Mouse (Mus musculus): Measurements from ENCODE around the gene Kcna2.

The Kcna2 gene

DNA sequence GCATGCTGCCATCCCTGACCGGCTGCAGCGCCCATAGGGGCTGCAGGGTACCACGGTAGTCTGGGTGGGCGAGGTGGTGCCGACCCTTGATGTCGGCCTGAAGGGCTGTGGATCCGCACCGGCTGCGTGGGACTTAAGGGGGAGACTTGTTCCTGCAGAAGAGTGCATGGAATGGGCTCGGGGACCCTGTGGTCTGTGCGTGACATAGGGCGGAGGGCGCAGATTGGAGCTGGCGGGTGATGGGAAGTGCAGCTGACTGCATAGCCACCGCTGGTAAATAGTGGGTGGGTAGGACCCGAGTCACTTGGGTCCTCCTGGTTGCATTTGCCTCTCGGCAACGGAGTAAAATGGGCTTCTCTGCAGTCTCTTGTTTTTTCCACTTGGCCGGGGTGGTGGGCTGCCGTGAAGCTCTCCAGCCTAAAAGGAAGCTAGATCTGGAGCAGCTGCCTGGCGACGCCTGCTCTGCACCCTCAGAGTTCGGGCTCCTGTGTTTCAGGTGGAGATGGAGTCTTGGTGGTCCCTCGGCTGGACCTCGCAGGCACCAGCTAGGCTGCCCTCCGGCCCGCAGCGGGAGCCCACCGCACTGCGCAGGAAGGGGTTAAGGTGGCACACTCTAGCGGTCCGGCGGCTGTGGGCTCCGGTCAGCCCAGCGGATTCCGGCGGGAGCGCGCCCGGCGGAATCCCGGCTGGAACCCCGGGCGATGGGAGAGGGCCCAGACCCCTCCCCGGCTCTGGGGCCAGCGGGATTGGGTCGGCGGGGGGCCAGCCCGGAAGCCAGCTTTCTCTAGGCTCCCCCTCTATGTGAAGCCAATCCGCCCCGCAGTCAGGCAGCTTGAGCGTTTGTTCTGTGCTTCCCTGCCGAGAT is 1.1 kb downstream of the Kcna2 start:
- peak; percentile 57 for DNase-seq (ENCODE audit: low read depth, low spot score)

DNA sequence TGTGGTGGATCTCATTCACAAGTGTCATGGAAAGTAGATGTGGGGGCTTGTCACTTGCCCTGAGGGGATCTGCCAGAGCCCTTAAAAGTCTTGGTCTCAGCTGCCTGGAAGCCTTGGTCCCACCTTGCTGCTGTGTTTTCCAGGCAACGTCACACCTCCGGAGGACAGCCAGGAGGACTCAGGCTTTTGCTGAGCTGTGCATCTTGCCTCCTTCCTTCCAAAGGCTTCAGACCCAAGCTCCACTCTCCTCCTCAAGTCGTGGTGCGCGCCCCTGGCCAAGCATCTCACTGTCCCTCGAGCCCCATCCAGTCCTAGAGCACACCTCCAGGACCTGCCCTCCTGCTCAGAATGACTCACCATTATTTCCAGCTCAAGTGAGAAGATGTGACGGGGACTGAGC is 2.1 kb downstream of the Kcna2 start:
- DNase-seq (ENCODE audit: low read depth, low spot score), result no peak

DNA sequence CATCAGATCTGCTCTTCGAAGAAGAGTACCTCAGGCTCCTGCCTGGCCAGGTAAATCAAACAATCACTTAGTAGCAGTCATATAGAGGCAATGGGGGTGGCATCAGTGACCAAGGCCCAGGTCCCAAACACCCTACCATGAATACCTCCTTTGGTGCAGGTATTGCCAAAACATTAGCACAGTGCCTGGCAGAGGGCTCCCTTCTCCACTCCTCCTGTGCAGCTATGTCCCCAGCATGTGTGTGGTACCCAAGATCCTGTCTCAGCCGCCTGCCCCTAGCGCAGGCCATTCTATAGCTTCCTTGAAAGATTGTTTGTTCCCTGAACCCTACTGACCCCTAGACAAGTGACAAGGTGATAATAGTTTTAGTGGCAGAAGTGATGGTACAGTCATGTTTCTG is 2.5 kb downstream of the Kcna2 start:
- DNase-seq (ENCODE audit: low read depth, low spot score), result no peak

DNA sequence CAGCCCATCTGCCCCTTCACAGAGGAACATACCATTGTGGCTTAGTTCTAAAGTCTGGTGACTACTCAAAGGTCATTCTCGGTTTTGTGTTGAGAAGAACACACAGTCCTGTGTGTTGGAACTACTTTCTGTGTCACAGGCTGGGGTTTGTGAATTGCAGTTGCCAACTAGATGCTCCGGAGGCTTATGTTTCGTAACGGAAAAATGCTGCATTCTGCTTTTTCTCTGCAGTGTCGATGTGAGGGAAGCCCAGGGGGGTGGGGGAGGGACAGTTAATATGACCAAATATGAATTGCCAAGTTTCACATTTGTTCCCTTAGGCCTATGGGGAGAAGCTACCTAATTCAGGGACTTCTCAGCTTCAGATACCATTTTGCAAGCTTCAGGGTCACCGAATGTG is 5.0 kb downstream of the Kcna2 start:
- no peak for DNase-seq (ENCODE audit: low read depth, low spot score)

DNA sequence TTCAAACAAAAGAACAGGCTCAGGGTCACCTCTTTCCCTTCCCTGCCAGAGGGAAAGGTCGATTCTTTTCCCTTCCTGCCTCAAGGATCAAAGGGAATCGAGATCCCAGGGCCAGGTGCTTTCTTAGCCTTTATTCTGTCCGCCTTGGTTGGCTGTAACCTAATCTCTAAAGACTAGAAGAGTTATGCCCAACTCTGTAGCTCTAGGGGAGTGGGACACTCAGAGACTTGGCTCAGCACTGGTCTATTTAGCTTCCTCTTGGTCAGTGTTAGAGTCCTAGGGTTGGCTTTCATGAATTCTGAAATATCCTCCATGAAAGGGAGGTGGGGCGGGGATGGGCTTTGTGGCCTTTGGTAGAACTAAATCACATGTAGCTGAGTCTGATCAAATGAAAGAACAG is 11.6 kb downstream of the Kcna2 start:
- DNase-seq (ENCODE audit: low read depth, low spot score), result no peak

DNA sequence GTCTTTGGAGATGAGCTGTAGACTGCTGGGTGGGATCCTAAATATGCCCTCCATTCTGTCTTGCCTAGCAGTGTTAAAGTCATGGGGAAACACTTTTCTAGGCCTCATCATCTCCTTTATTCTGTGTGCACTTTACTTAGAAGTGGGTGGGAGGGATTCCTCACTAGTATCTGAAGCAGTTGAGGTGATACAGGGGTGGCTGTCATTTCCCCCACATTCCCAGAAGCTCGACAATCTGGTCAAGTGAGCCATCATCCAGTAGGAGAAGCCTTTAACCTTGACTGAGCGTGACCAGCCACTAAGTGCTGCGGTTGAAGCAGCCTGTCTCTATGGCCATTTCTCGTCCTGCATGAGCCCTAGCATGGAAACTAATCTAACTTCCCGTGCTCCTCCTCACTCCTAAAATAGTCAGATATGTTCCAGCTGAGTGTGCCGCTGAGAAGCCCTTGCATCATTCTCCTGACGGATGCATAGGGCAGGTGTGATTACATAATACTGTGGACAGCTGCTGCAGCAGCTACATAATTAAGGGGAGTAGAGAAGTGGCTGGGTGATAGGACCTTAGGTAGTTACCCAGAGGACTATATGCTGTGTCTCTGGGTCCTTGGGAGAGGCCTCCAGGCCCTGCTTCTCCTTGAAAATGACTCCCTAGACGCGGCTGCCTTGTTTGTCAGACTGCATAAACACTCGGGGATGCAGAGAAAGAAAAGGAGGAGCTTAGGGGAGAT is 12.2 kb downstream of the Kcna2 start:
- DNase-seq (ENCODE audit: low read depth, low spot score), result no peak

DNA sequence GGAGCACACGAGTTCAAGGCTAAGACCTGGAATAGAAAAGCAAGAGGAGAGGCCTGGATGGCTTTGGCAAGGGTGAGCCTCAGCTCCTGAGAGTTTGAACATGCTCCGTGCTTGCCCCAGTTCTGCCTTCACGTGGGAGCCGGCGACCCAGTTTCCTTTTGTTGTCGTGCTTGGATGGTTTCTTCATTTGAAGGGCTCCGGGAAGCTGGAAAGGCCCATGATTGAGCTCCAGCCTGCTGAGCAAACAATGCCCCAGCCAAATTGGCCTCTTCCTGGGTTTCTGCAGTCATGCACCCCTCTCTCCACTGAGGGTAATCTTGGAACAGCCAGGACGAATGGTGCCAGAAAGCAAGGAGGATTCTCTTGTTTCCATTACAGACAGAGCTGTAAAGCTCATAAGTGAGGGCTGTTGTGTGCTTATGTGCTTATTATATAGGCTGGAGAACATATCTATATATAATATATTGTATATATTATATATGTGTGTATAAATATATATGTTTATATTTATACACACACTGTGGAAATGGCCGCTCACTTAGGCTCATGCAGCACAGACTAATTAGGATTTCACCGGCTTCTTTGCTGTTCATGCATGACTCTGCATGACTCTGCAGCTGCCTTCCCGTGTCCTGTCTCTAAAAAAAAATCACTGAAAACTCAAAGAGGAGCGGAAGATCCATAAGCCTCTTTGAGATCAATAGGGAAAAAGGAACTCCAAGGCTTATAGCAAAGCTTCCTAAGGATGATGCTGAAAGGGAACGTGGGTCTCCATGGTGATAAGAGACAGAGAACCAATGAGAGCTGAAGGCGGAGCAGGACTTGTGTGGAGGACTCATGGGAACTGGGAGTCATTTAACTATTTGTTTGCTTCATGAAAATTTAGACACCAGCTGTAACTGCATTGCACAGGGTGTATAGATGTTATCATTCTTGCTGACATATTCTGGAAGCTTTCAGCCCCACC is 13.1 kb downstream of the Kcna2 start:
- DNase-seq (ENCODE audit: low read depth, low spot score), result no peak

DNA sequence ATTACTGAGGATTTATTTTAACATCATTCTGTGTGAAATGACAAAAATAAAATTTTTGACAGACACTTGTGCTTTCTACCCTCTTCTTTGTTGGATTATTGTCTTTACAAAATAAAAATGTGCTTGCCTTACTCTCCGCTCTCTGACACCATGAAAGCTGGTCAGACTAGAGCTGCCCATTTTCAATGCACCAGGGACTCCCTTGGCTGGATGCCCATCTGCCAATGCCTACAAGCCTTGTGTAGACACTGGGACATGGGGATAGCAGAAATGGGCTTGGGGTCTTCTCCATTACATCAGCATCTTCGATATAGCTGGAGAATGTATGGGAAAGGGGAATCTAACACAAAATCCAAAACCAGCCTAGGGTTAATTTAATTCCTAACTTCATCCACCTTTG is 14.0 kb downstream of the Kcna2 start:
- DNase-seq (ENCODE audit: low read depth, low spot score), result no peak

DNA sequence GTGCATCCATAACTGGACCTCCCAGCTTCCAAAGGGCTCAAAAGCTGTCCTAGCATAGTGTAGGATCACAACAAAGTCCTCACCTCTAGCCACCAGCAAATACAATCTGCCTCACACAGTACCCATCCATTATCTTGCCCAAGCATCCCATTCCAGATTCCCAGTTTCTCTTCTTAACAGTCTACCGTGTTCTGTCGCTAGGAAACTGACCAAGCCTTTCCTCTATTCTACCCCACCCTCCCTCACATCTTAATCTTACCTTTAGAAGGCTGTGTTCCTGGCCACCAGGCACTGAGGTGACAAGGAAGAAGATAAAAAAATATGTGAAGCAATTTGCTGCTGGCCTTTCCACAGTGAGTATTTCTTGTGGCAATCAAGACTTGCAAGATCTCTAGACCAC is 14.8 kb downstream of the Kcna2 start:
- no peak for DNase-seq (ENCODE audit: low read depth, low spot score)

DNA sequence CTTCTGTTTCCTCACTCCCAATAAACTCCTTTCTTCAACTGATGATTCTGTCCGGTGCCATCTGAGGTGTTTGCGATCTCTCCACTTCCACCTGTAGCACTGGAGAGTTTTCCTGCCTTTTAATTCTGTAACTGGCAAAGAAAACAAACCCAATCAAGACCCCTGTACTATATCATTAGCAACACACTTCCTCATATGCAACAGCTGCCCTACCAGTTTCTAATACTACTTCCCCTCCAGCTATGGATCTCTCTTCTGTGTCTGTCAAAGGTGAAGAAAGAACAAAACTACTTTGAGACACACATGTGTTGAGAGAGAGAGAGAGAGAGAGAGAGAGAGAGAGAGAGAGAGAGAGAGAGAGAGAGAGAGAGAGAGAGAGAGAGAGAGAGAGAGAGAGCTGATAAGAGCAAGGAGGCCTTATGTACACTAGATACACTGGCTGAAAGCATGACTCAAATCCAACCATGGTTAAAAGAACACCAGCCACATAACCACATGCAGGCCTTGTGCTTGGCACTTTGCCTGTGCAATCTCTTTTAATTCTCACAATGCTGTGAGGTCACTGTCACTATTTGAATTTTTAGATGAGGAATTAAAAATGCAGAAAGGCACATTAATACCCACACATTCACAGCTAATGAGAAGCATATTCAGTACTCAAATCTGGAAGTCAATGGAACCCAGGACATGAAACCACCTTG is 19.1 kb downstream of the Kcna2 start:
- DNase-seq (ENCODE audit: low read depth, low spot score), result no peak

DNA sequence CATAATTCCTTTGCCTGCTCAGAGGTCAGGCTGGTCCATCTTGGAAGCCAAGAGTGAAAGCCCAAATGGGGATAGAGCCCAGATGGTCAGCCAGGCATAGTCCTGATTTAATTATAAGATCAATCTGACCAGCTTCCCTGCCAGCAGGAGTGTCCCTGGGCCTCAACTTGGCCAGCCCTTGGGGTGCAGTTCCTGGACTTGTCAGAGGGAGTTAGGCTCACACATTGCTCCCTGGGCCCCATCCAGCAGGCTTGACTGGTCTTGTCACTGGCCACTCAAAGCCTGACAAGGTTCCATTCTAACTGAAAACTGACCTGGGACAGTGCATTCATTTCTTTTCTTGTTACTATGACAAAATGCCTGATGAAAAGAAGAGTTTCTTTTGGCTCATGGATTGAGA is 21.4 kb downstream of the Kcna2 start:
- no peak for DNase-seq (ENCODE audit: low read depth, low spot score)

DNA sequence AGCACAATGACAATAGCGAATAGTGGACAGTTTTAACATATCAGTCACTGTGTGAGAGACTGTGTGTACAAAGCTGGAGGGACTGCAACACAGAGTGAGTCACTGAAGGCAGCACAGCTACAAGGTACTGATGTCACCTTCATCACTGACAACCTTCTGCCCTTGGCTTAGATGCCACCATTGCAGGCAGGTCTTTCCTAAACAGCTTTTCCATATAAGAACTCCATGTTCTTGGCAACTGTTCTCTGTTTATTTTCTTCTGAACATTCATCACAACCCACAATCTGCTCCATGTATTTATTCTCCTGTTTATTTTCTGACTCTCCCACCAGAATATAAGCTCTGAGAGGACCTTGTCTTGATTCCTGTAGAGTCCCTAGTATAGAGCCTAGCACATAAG is 26.7 kb downstream of the Kcna2 start:
- no peak for DNase-seq (ENCODE audit: low read depth, low spot score)

DNA sequence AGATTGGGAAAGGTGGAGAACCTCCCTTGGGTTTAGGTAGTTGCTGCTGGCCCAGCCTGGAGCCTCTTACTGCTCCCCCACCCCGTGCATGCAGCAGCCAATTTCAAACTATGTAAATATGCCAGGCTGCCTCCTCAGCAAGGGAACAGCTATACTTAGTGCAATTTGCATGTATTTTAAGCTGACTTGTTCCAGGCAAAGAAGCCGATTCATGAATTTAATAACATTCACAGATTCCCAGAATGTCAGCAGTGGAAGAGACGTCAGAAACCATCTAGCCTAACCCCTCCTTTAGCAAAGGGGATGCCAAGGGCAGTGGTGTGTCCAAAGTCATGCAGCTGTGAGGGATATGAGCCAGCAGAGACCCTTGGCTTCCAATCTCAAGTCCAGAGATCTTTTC is 27.5 kb downstream of the Kcna2 start:
- no peak for DNase-seq (ENCODE audit: low read depth, low spot score)

DNA sequence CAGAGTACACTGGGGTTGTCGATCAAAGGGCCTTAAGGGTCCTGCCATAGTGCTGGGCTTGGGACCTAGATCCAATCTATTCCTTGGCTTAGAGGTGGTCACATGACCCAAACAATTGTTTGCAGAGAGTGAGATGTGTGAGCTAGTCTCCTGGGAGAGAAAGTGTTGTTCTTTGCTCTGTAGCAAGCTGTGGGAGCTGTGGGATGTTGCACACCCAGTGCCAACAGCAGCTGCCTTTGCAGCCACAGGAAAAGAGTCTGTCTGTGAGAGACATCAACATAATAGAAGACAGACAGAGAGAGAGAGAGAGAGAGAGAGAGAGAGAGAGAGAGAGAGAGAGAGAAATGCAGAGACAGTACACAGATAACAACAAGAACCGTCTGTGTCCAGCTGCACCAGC is 28.3 kb downstream of the Kcna2 start:
- DNase-seq (ENCODE audit: low read depth, low spot score), result no peak

DNA sequence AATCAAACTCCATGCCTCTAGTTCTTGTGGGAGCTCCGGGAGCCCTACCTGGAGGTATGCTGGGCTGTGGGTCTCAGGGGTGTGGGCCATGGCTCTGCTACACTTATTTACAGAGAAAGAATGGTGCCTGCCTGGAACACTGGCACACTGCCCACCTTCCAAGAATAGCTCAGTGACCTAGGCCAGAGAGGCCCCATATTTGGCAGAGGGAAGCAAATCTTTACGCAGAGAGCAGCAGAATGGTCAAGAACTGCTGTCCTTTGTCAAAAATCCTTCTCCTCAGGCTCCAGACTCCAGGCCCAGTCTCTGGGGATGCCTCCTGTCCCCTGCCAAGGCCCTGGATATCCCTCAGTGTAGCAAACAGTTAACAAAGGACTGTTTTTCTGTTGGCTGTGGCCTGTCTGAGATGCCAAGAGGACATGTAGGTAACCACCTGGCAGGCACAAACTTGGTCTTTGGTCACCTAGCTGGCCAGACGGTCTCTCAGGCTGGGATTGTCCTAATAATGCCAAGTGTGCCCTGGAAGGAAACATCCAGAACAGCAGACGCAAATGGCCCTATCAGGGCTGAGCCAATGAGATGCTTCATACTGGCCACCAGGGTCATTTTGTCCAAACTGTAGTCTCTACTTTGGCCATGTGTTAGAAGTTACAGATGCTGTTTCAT is 29.8 kb downstream of the Kcna2 start:
- no peak for DNase-seq (ENCODE audit: low read depth, low spot score)

DNA sequence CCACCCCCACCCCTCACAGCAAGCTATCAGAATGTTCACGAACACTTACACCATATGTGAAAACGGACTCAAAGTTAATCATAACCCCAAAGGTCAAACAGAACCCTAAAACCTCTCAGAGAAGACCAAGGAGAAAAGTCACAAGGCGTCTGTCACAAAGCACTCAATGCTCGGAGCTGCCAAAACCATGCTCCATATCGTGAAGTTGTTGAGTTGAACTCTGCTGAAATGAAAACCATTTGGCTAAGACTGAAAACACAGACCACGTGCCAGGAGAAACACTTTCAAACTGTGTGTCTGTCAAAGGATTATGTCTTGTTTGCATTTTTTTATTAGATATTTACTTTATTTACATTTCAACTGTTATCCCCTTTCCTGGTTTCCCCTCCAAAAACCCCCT is 30.9 kb downstream of the Kcna2 start:
- no peak for DNase-seq (ENCODE audit: low read depth, low spot score)

DNA sequence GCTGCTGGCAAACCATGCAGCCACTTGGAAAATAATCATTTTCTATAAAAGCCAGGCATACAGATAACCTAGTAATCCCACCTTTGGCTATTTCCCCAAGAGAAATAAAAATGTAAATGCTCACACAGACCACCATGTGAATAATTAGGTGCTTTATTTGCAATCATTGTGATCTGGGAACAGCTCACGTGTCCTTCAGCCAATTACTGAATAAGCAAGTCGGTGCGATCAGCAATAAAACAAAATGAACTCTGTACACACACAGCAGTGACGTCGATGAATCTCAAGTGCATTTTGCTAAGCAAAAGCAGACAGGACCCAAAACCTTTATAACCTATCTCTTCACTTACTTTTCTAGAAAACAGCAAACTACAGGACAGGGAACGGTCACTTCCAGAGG is 31.7 kb downstream of the Kcna2 start:
- DNase-seq (ENCODE audit: low read depth, low spot score), result no peak

DNA sequence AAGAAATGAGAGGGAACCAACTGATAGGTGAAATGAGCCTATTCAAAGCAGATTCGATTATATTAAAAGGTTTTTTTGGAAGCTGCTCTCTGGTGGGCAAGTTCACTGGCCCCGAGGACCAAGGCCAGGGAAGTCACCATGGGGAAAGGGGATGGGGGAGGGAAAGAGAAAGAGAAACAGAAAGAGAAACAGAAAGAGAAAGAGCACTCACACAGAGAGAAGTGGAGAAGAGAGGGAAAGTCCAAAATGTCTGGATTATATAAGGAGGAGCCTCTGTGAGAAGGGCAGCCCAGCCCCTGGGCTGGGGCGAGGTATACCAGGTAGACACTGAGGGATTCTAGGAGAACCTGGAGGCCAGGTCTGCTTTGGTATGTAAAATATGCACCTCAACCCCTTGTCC is 33.5 kb downstream of the Kcna2 start:
- no peak for DNase-seq (ENCODE audit: low read depth, low spot score)

DNA sequence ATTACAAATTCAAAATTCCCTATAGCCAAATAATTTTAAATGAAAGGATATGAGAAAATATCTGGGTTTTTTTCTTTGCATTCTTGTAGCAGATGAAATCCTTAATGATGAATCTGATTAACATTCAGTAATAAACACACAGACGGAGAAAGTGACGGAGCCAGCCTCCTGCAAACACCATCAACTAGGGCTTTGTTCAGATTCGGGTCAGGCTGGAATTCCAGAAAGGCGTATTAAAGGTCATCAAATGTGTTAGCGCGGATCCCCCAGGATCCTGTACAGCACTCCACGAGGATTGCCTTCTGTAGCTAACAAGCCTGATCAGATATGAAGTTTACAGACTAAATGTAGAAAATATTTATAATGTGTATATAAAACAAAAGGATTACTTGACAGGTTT is 46.2 kb downstream of the Kcna2 start:
- no peak for DNase-seq (ENCODE audit: low read depth, low spot score)

DNA sequence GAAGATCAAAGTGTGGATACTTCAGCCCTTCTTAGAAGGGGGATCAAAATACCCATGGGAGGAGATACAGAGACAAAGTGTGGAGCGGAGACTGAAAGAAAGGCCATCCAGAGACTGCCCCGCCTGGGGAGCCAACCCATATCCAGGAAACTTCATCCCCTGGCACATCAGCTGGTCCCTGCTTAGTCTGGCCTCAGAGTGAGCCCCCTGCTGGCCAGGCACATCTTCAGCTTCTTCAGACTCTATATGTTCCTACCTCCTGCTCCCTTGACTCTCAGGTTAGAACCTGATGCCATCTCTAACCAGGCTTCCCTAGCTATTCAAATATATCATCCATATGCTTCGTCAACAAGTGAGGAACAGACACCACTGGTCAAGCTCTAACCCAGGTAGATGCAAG is 48.1 kb downstream of the Kcna2 start:
- peak; percentile 84 for DNase-seq (ENCODE audit: low read depth, low spot score)

DNA sequence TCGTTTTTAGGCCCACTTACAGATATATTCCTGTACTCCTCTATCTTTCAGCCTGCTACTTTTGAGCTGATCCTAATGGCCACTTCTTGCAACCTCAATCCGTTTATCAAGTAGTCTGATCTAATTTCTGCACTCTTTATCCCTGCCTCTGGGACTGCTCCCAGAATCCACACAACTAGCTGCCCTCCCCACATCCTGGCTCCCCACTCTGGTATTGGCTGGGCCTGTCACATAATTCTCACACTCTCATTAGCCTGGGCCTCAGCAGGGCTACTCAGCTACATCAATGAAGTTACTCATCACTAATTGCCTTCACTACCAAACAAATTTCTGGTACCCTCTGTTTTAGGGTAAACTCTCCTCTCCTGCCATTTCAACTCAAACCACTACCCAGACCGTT is 49.5 kb downstream of the Kcna2 start:
- no peak for DNase-seq (ENCODE audit: low read depth, low spot score)

Data from CD4-positive, CD25-positive, alpha-beta regulatory T cell, adult 2 months (primary cell).